Mouse (Mus musculus) forebrain, embryonic 11.5 days (tissue): ENCODE measurements around the gene Hmcn2. TPM values are rescaled to one million over a fixed set of nuclear protein-coding genes. Genes with fewer than 3 reads are reported as not detected.

ENCODE experiments used
- ATAC-seq: fragments of 200-750 bp; cut with Nextera tagmentation; replicated peaks from 2 replicates; pipeline ENCODE4 v1.8.0; 2017; ENCODE audit warnings: moderate TSS enrichment; ENCODE audit not compliant: low FRiP score
- DNase-seq: peaks from one replicate; pipeline ENCODE4 v3.0.0-alpha.2; 2017; ENCODE audit warnings: low spot score
- H3K27ac ChIP-seq: fragments of 300-500 bp; sonication (generic); 2 replicates; pipeline ENCODE4 v1.5.1; 2014; ENCODE audit warnings: low read depth, low read length
- H3K27me3 ChIP-seq: fragments of 300-500 bp; sonication (generic); 2 replicates; pipeline ENCODE4 v1.6.1; 2014; ENCODE audit warnings: mild to moderate bottlenecking, low read length, mixed read lengths; ENCODE audit not compliant: control insufficient read depth, insufficient read depth
- H3K36me3 ChIP-seq: fragments of 300-500 bp; sonication (generic); 2 replicates; pipeline ENCODE4 v1.6.1; 2014; ENCODE audit warnings: mild to moderate bottlenecking, low read length, moderate library complexity, mixed read lengths; ENCODE audit not compliant: control insufficient read depth, insufficient read depth
- H3K4me1 ChIP-seq: fragments of 300-500 bp; sonication (generic); replicated peaks from 2 replicates; pipeline ENCODE4 v1.6.1; 2014; ENCODE audit warnings: low read length, mixed read lengths; ENCODE audit not compliant: control insufficient read depth, insufficient read depth
- H3K4me2 ChIP-seq: fragments of 300-500 bp; sonication (generic); 2 replicates; pipeline ENCODE4 v1.6.1; 2014; ENCODE audit warnings: low read depth, mild to moderate bottlenecking, low read length, moderate library complexity, mixed read lengths; ENCODE audit not compliant: severe bottlenecking
- H3K4me3 ChIP-seq: fragments of 300-500 bp; sonication (generic); 2 replicates; pipeline ENCODE4 v1.5.1; 2014; ENCODE audit warnings: low read depth, low read length
- H3K9ac ChIP-seq: fragments of 300-500 bp; sonication (generic); 2 replicates; pipeline ENCODE4 v1.6.1; 2014; ENCODE audit warnings: low read length
- H3K9me3 ChIP-seq: fragments of 300-500 bp; sonication (generic); 2 replicates; pipeline ENCODE4 v1.6.1; 2016; ENCODE audit warnings: low read length, mixed read lengths; ENCODE audit not compliant: control insufficient read depth
- WGBS: fragments of 180-500 bp; shearing (Covaris S2); extraction: QIAGEN DNeasy Blood & Tissue Kit; methylation state at CpG from one replicate; pipeline ENCODE4 v1.1.7; 2014; 5-methylcytosine and 5-hydroxymethylcytosine counted together
- polyA plus RNA-seq: library from polyadenylated mRNA; unstranded; fragments of >200 nt; fragmentation: Nextera tagmentation; extraction: Ambion mirVana; gene quantifications from 2 replicates; pipeline ENCODE4 v1.2.1, GENCODE M21; 2014

Hmcn2 gene
- polyA plus RNA-seq, 1 experiment from 2014 or later, result 0.09 TPM

DNA sequence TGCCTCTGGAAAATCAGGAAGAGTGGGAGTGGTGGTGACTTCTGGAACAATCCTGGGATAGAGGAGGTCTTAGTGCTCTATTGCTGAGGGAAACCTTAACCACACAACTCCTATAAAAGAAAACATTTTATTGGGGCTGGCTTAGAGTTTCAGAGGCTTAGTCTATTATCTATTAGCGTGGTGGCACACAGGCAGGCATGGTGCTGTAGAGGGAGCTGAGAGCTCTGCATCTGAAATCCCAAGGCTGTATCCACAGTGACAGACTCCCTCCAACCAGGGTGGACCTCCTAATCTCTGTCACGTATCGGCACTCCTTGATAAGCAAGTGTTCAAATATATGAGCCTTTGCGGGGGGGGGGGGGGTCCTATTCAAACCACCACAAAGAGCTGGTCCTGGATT, 15.4 kb upstream of the Hmcn2 start:
- Histone ChIP-seq H3K36me3 (no peaks in the 10 kb centered on the region), H3K9ac (no peak overlapping the region), H3K9me3 (no peaks in the 10 kb centered on the region), H3K27ac (no peak overlapping the region), H3K4me1 (peaks cover 2% of the 10 kb centered on the region; the same call in 1 of the 2 replicates), H3K4me2 (peak overlapping the region; percentile 55; the same call in 1 of the 2 replicates), H3K27me3 (no peaks in the 10 kb centered on the region), H3K4me3 (no peak overlapping the region)
- no peak for DNase-seq
- ATAC-seq, result no peak
- WGBS, result 43% methylated on average over 4 of the region's 4 CpGs

- Histone ChIP-seq H3K4me2 (0 out of 2 replicates have a peak overlapping the region, but pooled peaks have one; percentile 2), H3K27ac (no peak overlapping the region), H3K36me3 (no peaks in the 10 kb centered on the region), H3K4me1 (peaks cover 2% of the 10 kb centered on the region; the same call in 1 of the 2 replicates), H3K27me3 (no peaks in the 10 kb centered on the region), H3K4me3 (no peak overlapping the region), H3K9me3 (no peaks in the 10 kb centered on the region), H3K9ac (no peak overlapping the region)
- DNase-seq, result no peak
- ATAC-seq, result 0 out of 2 replicates have a peak, but pooled peaks have one; percentile 9
- 32% methylated on average over 4 of the region's 4 CpGs for WGBS
Observed at GRCm38 (mm10) chr2:31299266-31299665, 14.9 kb upstream of the Hmcn2 start.

DNA sequence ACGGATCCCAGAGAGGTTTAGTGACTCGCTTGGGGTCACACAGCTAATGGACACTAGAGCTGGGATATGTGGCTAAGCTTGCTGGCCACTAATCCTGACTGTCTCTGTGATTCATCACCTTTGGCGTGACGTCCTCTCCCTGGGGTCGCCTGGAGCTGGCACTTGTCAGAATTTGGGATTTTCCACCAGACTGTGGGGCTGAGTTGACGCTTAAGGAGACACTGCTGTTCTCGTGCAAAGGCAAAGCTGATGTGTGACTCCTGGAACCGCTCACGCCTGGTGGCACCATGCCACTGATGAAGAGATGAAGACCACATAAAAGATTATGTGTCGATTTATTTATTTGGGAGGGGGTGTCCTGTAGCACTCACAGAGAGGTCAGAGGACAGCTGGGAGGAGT, 14.2 kb upstream of the Hmcn2 start:
- Histone ChIP-seq H3K27ac (no peak overlapping the region), H3K36me3 (no peaks in the 10 kb centered on the region), H3K4me3 (no peak overlapping the region), H3K27me3 (no peaks in the 10 kb centered on the region), H3K4me2 (no peak overlapping the region), H3K9me3 (no peaks in the 10 kb centered on the region), H3K4me1 (peaks cover 2% of the 10 kb centered on the region; the same call in 1 of the 2 replicates), H3K9ac (no peak overlapping the region)
- DNase-seq (no peak), ATAC-seq (no peak)
- 77% methylated on average over 10 of the region's 10 CpGs for WGBS

- Histone ChIP-seq H3K27me3 (no peaks in the 10 kb centered on the region), H3K4me3 (no peak overlapping the region), H3K9me3 (no peaks in the 10 kb centered on the region; the same call in 1 of the 2 replicates), H3K9ac (no peak overlapping the region), H3K36me3 (no peaks in the 10 kb centered on the region), H3K4me2 (no peak overlapping the region), H3K4me1 (no peaks in the 10 kb centered on the region; the same call in 1 of the 2 replicates), H3K27ac (no peak overlapping the region)
- WGBS, result 88% methylated on average over 9 of the region's 9 CpGs
- no peak for DNase-seq
- ATAC-seq, result no peak
Observed at GRCm38 (mm10) chr2:31303177-31303576, 11.0 kb upstream of the Hmcn2 start.

- no peak overlapping the region for H3K4me2 ChIP-seq
- H3K27ac ChIP-seq, result no peak overlapping the region
- no peak for ATAC-seq
- H3K9me3 ChIP-seq, result no peaks in the 10 kb centered on the region; the same call in 1 of the 2 replicates
- H3K27me3 ChIP-seq, result no peaks in the 10 kb centered on the region
- H3K4me1 ChIP-seq, result no peaks in the 10 kb centered on the region
- no peak overlapping the region for H3K9ac ChIP-seq
- H3K4me3 ChIP-seq, result no peak overlapping the region
- DNase-seq, result no peak
- WGBS, result 82% methylated on average over 9 of the region's 9 CpGs
- H3K36me3 ChIP-seq, result no peaks in the 10 kb centered on the region
Observed at GRCm38 (mm10) chr2:31304191-31304590, 10.0 kb upstream of the Hmcn2 start.

DNA sequence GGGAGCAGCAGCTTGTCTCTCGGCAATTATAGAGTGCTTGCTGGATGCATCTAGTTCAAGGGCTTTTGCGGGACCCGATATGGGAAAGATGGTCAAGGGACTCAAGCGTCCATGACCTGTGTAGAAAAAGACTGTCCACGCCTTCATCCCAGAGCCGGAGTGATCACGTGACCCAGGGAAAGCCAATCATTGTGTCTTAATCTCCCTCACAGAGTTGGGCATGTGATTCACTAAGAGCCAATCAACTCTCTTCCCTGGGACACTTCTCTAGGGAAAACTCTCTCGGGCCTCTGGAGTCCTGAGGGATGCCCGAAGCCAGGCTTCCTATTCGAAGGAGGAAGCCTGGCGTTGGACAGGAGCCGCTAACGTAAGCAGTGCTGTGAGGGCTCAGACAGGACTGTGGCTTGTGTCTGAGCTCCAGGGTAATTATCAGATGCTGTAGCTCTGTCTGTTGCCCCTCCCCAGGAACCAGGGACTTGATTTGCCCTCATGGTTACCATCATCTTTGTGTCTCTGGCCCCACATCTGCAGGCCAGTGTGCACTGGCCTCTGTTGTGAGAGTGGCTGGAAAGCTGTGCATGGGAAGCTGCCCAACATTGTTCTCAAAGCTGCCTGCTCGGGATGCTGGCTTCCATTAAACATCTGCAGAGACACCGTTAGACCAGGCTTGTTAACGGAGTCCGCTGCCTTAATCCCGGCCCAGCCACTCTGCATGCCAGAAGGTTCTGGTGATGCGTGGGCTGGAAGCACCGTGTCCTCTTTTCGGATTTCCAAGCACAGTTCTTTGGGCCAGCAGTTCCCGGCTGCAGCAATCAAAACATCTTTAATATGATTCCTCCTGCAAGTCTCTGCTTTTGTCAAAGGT, 9.2 kb upstream of the Hmcn2 start:
- no peak overlapping the region for H3K27ac ChIP-seq
- WGBS, result 83% methylated on average over 22 of the region's 22 CpGs
- H3K9ac ChIP-seq, result no peak overlapping the region
- H3K4me1 ChIP-seq, result no peaks in the 10 kb centered on the region
- no peak for DNase-seq
- no peaks in the 10 kb centered on the region for H3K36me3 ChIP-seq
- no peaks in the 10 kb centered on the region; the same call in 1 of the 2 replicates for H3K9me3 ChIP-seq
- no peak for ATAC-seq
- no peaks in the 10 kb centered on the region for H3K27me3 ChIP-seq
- H3K4me2 ChIP-seq, result no peak overlapping the region
- no peak overlapping the region for H3K4me3 ChIP-seq

GRCm38 (mm10) chr2:31305684-31306083, 8.5 kb upstream of the Hmcn2 start:
- 44% methylated on average over 4 of the region's 4 CpGs for WGBS
- no peak overlapping the region for H3K9ac ChIP-seq
- no peaks in the 10 kb centered on the region for H3K36me3 ChIP-seq
- DNase-seq (peak; percentile 73), ATAC-seq (no peak)
- H3K4me1 ChIP-seq, result no peaks in the 10 kb centered on the region
- no peaks in the 10 kb centered on the region; the same call in 1 of the 2 replicates for H3K9me3 ChIP-seq
- H3K27me3 ChIP-seq, result no peaks in the 10 kb centered on the region
- H3K4me2 ChIP-seq, result no peak overlapping the region
- H3K4me3 ChIP-seq, result no peak overlapping the region
- no peak overlapping the region for H3K27ac ChIP-seq

- H3K36me3 ChIP-seq, result no peaks in the 10 kb centered on the region
- 65% methylated on average over 4 of the region's 4 CpGs for WGBS
- no peak overlapping the region for H3K27ac ChIP-seq
- ATAC-seq, result no peak
- no peak overlapping the region for H3K4me2 ChIP-seq
- H3K4me1 ChIP-seq, result no peaks in the 10 kb centered on the region
- H3K4me3 ChIP-seq, result no peak overlapping the region
- H3K9me3 ChIP-seq, result no peaks in the 10 kb centered on the region; the same call in 1 of the 2 replicates
- H3K9ac ChIP-seq, result no peak overlapping the region
- peaks cover 6% of the 10 kb centered on the region for H3K27me3 ChIP-seq
- DNase-seq, result no peak
Observed at GRCm38 (mm10) chr2:31308257-31308656, 6.0 kb upstream of the Hmcn2 start.
